Mouse (Mus musculus) T-helper 17 cell (primary cell): ENCODE measurements at regions not wholly inside any gene's neighbourhood (a gene's known extent, or its start where the extent isn't known, plus 50 kb on each side); places are given as distances from the start of the nearest gene placed in this dataset.

Experiments
- in situ Hi-C, 2 experiments: fragments of 300-600 bp; cut with MboI, MseI; formaldehyde crosslinking; loops; 1 replicate in 1 of 2; 2 replicates in 1 of 2; pipeline ENCODE4 v1.15.1; 2025; ENCODE audit warnings: high pct_unique_total_duplicates in 2 of 2

GRCm38 (mm10) chr16:26302045-26302444 is 69.6 kb downstream of the Cldn1 start:
- in situ Hi-C loops = no loop called here

- in situ Hi-C loops = loop anchor here in 1 of 2 experiments (10.0 kb wide), 1 partner anchor 1293 kb away; no protein-coding TSS in a partner anchor
These were observed 79.9 kb downstream of the Cldn1 start for GRCm38 (mm10) chr16:26291692-26292091.

GRCm38 (mm10) chr16:26285627-26286026 is 86.0 kb downstream of the Cldn1 start:
- in situ Hi-C loops = loop anchor here in 1 of 2 experiments (10.0 kb wide), 1 partner anchor 1829 kb away; no protein-coding TSS in a partner anchor

- in situ Hi-C loops = loop anchor here in 1 of 2 experiments (10.0 kb wide), 1 partner anchor 1830 kb away; no protein-coding TSS in a partner anchor
These were observed 86.9 kb downstream of the Cldn1 start for GRCm38 (mm10) chr16:26284713-26285112.

- in situ Hi-C loops = loop anchor here in 1 of 2 experiments (10.0 kb wide), 1 partner anchor 1832 kb away; no protein-coding TSS in a partner anchor
These were observed 89.2 kb downstream of the Cldn1 start for GRCm38 (mm10) chr16:26282418-26282817.

GRCm38 (mm10) chr16:26281496-26281895 is 90.1 kb downstream of the Cldn1 start:
- in situ Hi-C loops = loop anchor here in 1 of 2 experiments (10.0 kb wide), 1 partner anchor 1833 kb away; no protein-coding TSS in a partner anchor

GRCm38 (mm10) chr16:26276789-26277188 is 94.9 kb downstream of the Cldn1 start:
- in situ Hi-C loops = no loop called here

- in situ Hi-C loops = no loop called here
These were observed 118.8 kb downstream of the Cldn1 start for GRCm38 (mm10) chr16:26252824-26253223.

GRCm38 (mm10) chr16:26251698-26252097 is 119.9 kb downstream of the Cldn1 start:
- in situ Hi-C loops = no loop called here

- in situ Hi-C loops = no loop called here
These were observed 120.6 kb downstream of the Cldn1 start for GRCm38 (mm10) chr16:26251027-26251426.

GRCm38 (mm10) chr16:26248939-26249338 is 122.7 kb downstream of the Cldn1 start:
- in situ Hi-C loops = loop anchor here in 1 of 2 experiments (25.0 kb wide), 1 partner anchor 1213 kb away; no protein-coding TSS in a partner anchor

GRCm38 (mm10) chr16:26247926-26248325 is 123.7 kb downstream of the Cldn1 start:
- in situ Hi-C loops = loop anchor here in 1 of 2 experiments (25.0 kb wide), 1 partner anchor 1214 kb away; no protein-coding TSS in a partner anchor

- in situ Hi-C loops = loop anchor here (5.0 to 25.0 kb wide), 3 partner anchors 902 to 1227 kb away; no protein-coding TSS in a partner anchor
These were observed 129.7 kb upstream of the P3h2 start for GRCm38 (mm10) chr16:26235239-26235638.

GRCm38 (mm10) chr16:26234113-26234512 is 128.5 kb upstream of the P3h2 start:
- in situ Hi-C loops = loop anchor here in 1 of 2 experiments (25.0 kb wide), 1 partner anchor 1228 kb away; no protein-coding TSS in a partner anchor

- in situ Hi-C loops = loop anchor here in 1 of 2 experiments (25.0 kb wide), 1 partner anchor 1231 kb away; no protein-coding TSS in a partner anchor
These were observed 125.5 kb upstream of the P3h2 start for GRCm38 (mm10) chr16:26231110-26231509.

GRCm38 (mm10) chr16:26211418-26211817 is 105.8 kb upstream of the P3h2 start:
- in situ Hi-C loops = no loop called here

GRCm38 (mm10) chr16:26199125-26199524 is 93.5 kb upstream of the P3h2 start:
- in situ Hi-C loops = loop anchor here in 1 of 2 experiments (5.0 kb wide), 1 partner anchor 822 kb away; no protein-coding TSS in a partner anchor

GRCm38 (mm10) chr16:26196345-26196744 is 90.8 kb upstream of the P3h2 start:
- in situ Hi-C loops = loop anchor here in 1 of 2 experiments (5.0 kb wide), 1 partner anchor 819 kb away; no protein-coding TSS in a partner anchor

- in situ Hi-C loops = no loop called here
These were observed 80.0 kb upstream of the P3h2 start for GRCm38 (mm10) chr16:26185288-26186281.

- in situ Hi-C loops = no loop called here
These were observed 79.2 kb upstream of the P3h2 start for GRCm38 (mm10) chr16:26184647-26185262.

GRCm38 (mm10) chr16:26183530-26183929 is 77.9 kb upstream of the P3h2 start:
- in situ Hi-C loops = no loop called here
